Mouse (Mus musculus): ENCODE measurements around the gene Tspan9. TPM values are rescaled to one million over a fixed set of nuclear protein-coding genes. Genes with fewer than 3 reads are reported as not detected.

Tspan9 gene
- polyA plus RNA-seq, 1 experiment from 2014 or later = 25.8 TPM

Small RNA genes lying within 50 kb of the gene (microRNA-seq; reads per million reads assigned to microRNA genes)
- gene Gm26338 = not detected

Other genes with a start within 250 kb of the Tspan9 start
- gene Tead4, start 157.2 kb upstream of the Tspan9 start, polyA plus RNA-seq (2015; fragmentation: Nextera tagmentation; extraction: Ambion mirVana) = 0.44 and 0.51 TPM in 2 replicates
- 1.4 and 1.7 TPM in 2 replicates for gene Tulp3, start 212.3 kb upstream of the Tspan9 start, polyA plus RNA-seq (2015; fragmentation: Nextera tagmentation; extraction: Ambion mirVana)
- 48.0 and 54.8 TPM in 2 replicates for gene Rhno1, start 219.3 kb upstream of the Tspan9 start, polyA plus RNA-seq (2015; fragmentation: Nextera tagmentation; extraction: Ambion mirVana)
- 14.4 and 17.3 TPM in 2 replicates for gene Foxm1, start 219.4 kb upstream of the Tspan9 start, polyA plus RNA-seq (2015; fragmentation: Nextera tagmentation; extraction: Ambion mirVana)
- gene Tex52, start 231.9 kb upstream of the Tspan9 start, polyA plus RNA-seq (2015; fragmentation: Nextera tagmentation; extraction: Ambion mirVana) = not detected in 2 replicates
- not detected in 2 replicates for gene Gm44596, start 231.9 kb upstream of the Tspan9 start, polyA plus RNA-seq (2015; fragmentation: Nextera tagmentation; extraction: Ambion mirVana)

Measured in liver, embryonic 16.5 days (tissue).